Mouse (Mus musculus) liver, embryonic 16.5 days (tissue): ENCODE measurements around the gene Serpinb1a. TPM values are rescaled to one million over a fixed set of nuclear protein-coding genes. Genes with fewer than 3 reads are reported as not detected.
"Not testable (repeated sequence)": the region's sequence is repeated elsewhere in the genome, so short reads cannot be mapped to it uniquely, and the experiment has no call there.

Experiments used
- ATAC-seq: fragments of 200-750 bp; cut with Nextera tagmentation; 2 replicates; pipeline ENCODE4 v1.8.0; 2017; ENCODE audit warnings: low read depth, mild to moderate bottlenecking, moderate number of reproducible peaks, moderate library complexity
- H3K27ac ChIP-seq: fragments of 300-500 bp; sonication (generic); 2 replicates; pipeline ENCODE4 v1.5.1; 2014; ENCODE audit warnings: mild to moderate bottlenecking, low read length
- H3K27me3 ChIP-seq: fragments of 300-500 bp; sonication (generic); 2 replicates; pipeline ENCODE4 v1.6.1; 2014; ENCODE audit warnings: low read depth, low read length, mixed read lengths; ENCODE audit not compliant: control insufficient read depth, insufficient read depth
- H3K36me3 ChIP-seq: fragments of 300-500 bp; sonication (generic); 2 replicates; pipeline ENCODE4 v1.6.1; 2014; ENCODE audit warnings: mild to moderate bottlenecking; ENCODE audit not compliant: control insufficient read depth, insufficient read depth
- H3K4me1 ChIP-seq: fragments of 300-500 bp; sonication (generic); 2 replicates; pipeline ENCODE4 v1.6.1; 2014; ENCODE audit warnings: low read depth, low read length, mixed read lengths; ENCODE audit not compliant: control insufficient read depth
- H3K4me2 ChIP-seq: fragments of 300-500 bp; sonication (generic); 2 replicates; pipeline ENCODE4 v1.6.1; 2014; ENCODE audit warnings: low read depth, low read length, mixed read lengths
- H3K4me3 ChIP-seq: fragments of 300-500 bp; sonication (generic); 2 replicates; pipeline ENCODE4 v1.5.1; 2014; ENCODE audit warnings: low read depth, mild to moderate bottlenecking, low read length
- H3K9ac ChIP-seq: fragments of 300-500 bp; sonication (generic); 2 replicates; pipeline ENCODE4 v1.6.1; 2014; ENCODE audit warnings: low read depth, low read length
- H3K9me3 ChIP-seq: fragments of 300-500 bp; sonication (generic); replicated peaks from 2 replicates; pipeline ENCODE4 v1.6.1; 2016; ENCODE audit warnings: low read length; ENCODE audit not compliant: control insufficient read depth
- WGBS: fragments of 180-500 bp; shearing (Covaris S2); extraction: QIAGEN DNeasy Blood & Tissue Kit; methylation state at CpG from one replicate; pipeline ENCODE4 v1.1.7; 2014; ENCODE audit not compliant: insufficient replicate concordance; 5-methylcytosine and 5-hydroxymethylcytosine counted together
- polyA plus RNA-seq: library from polyadenylated mRNA; unstranded; fragments of >200 nt; fragmentation: Nextera tagmentation; extraction: Ambion mirVana; gene quantifications from 2 replicates; pipeline ENCODE4 v1.2.1, GENCODE M21; 2015

Serpinb1a gene
- polyA plus RNA-seq, 1 experiment from 2014 or later = 41.9 TPM

- WGBS = 32% methylated on average over 2 of the region's 2 CpGs
- no peaks in the 10 kb centered on the region for H3K9me3 ChIP-seq
- H3K4me2 ChIP-seq = no peak overlapping the region
- H3K36me3 ChIP-seq = no peaks in the 10 kb centered on the region
- H3K4me3 ChIP-seq = no peak overlapping the region
- ATAC-seq = no peak
- no peaks in the 10 kb centered on the region for H3K4me1 ChIP-seq
- no peaks in the 10 kb centered on the region for H3K27me3 ChIP-seq
- no peak overlapping the region for H3K9ac ChIP-seq
- H3K27ac ChIP-seq = no peak overlapping the region
Observed at GRCm38 (mm10) chr13:32867030-32867429, 16.0 kb upstream of the Serpinb1a start.

- Histone ChIP-seq H3K9me3 (no peaks in the 10 kb centered on the region), H3K4me3 (no peak overlapping the region)
Observed at GRCm38 (mm10) chr13:32866484-32866883, 15.5 kb upstream of the Serpinb1a start.

DNA sequence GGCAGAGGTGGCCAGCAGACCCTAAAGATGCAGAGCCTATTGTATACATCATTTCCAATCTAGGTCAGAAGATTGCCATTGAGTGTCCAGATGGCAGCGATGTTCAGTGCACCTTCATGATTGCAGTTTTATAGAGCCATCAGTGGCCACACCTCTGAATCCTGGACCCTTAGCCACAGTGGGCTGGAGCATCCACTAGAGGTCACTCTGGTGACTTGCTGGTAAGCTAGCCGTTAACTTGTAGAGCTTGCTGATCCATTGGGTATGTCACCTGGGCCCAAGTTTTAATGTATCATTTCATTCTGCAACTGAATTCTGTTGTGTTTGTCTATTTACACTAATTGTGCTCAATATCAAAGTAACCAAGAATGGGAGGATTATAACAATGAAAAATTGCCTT is 14.6 kb upstream of the Serpinb1a start:
- Histone ChIP-seq H3K4me3 (no peak overlapping the region), H3K4me1 (no peaks in the 10 kb centered on the region), H3K9me3 (no peaks in the 10 kb centered on the region), H3K9ac (no peak overlapping the region), H3K4me2 (no peak overlapping the region), H3K27ac (no peak overlapping the region), H3K27me3 (no peaks in the 10 kb centered on the region), H3K36me3 (no peaks in the 10 kb centered on the region)
- ATAC-seq = no peak
- 46% methylated on average over 2 of the region's 2 CpGs for WGBS

More at GRCm38 (mm10) chr13:32866484-32866883, 15.5 kb upstream of the Serpinb1a start:
- no peak overlapping the region for H3K27ac ChIP-seq
- no peak overlapping the region for H3K9ac ChIP-seq
- H3K36me3 ChIP-seq = no peaks in the 10 kb centered on the region
- H3K4me1 ChIP-seq = no peaks in the 10 kb centered on the region
- 3% methylated on average over 9 of the region's 9 CpGs for WGBS
- ATAC-seq = no peak
- no peaks in the 10 kb centered on the region for H3K27me3 ChIP-seq
- no peak overlapping the region for H3K4me2 ChIP-seq

- H3K36me3 ChIP-seq, ATAC-seq, H3K9me3 ChIP-seq, H3K4me1 ChIP-seq, H3K27me3 ChIP-seq, H3K9ac ChIP-seq, H3K4me3 ChIP-seq, H3K27ac ChIP-seq, H3K4me2 ChIP-seq: not testable (repeated sequence)
- 61% methylated on average over 2 of the region's 3 CpGs for WGBS
Observed at GRCm38 (mm10) chr13:32864529-32864928, 13.5 kb upstream of the Serpinb1a start.

GRCm38 (mm10) chr13:32863456-32863855 is 12.5 kb upstream of the Serpinb1a start:
- no peak overlapping the region for H3K9ac ChIP-seq
- H3K4me2 ChIP-seq = no peak overlapping the region

DNA sequence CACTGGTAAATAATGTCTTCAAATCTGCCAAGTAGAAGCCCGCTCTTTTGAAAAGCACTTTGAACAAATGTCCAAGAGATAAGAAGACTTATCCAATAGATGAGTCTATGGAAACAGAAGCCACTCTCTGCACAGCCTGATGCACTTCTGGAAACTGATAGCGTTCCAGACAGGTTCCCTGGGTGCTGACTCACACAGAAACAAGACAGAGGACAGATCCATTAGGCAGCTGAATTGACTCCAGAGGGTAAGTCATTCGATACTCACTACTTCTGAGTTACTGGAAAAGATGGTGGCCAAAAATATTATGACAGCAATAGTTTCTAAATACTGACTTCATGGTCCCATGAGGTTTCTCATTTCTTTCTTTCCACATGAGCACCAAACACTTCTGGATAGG is 9.8 kb upstream of the Serpinb1a start:
- no peak overlapping the region for H3K9ac ChIP-seq
- H3K36me3 ChIP-seq = no peaks in the 10 kb centered on the region
- no peak overlapping the region for H3K4me3 ChIP-seq
- no peak for ATAC-seq
- no peaks in the 10 kb centered on the region for H3K4me1 ChIP-seq
- 52% methylated on average over 3 of the region's 3 CpGs for WGBS
- no peak overlapping the region for H3K27ac ChIP-seq
- H3K4me2 ChIP-seq = no peak overlapping the region
- H3K27me3 ChIP-seq = no peaks in the 10 kb centered on the region
- no peaks in the 10 kb centered on the region for H3K9me3 ChIP-seq

More at GRCm38 (mm10) chr13:32863456-32863855, 12.5 kb upstream of the Serpinb1a start:
- no peak for ATAC-seq
- H3K27me3 ChIP-seq = no peaks in the 10 kb centered on the region
- H3K4me1 ChIP-seq = no peaks in the 10 kb centered on the region
- no peaks in the 10 kb centered on the region for H3K36me3 ChIP-seq
- no peak overlapping the region for H3K4me3 ChIP-seq
- no peaks in the 10 kb centered on the region for H3K9me3 ChIP-seq
- no peak overlapping the region for H3K27ac ChIP-seq

GRCm38 (mm10) chr13:32853073-32853472 is 2.1 kb upstream of the Serpinb1a start:
- Histone ChIP-seq H3K27ac (no peak overlapping the region), H3K9ac (no peak overlapping the region)
- no peak for ATAC-seq

DNA sequence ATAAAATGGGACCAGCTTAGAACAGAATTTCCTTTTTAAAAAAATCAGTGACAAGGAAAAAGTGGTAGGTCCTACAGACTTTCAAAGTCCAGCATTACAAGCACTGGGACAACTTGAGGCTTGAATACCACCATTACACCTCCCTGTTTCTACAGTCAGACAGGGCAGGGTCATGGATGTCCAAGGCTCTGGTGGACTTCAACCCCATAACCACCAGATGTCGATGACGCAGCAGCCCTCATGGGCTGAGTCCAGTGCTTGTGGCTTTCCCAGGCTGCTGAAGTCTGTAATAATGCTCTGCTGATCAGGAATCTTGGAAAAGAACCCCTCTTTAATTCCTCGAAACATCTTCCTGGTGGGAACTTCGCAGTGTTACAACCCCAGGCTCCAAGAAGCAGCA is 1.6 kb upstream of the Serpinb1a start:
- WGBS = 66% methylated on average over 4 of the region's 4 CpGs
- H3K27me3 ChIP-seq = no peaks in the 10 kb centered on the region
- H3K4me1 ChIP-seq = no peaks in the 10 kb centered on the region; the same call in none of the 2 replicates
- no peak overlapping the region for H3K4me2 ChIP-seq
- no peak overlapping the region for H3K27ac ChIP-seq
- no peaks in the 10 kb centered on the region for H3K9me3 ChIP-seq
- no peak for ATAC-seq
- H3K4me3 ChIP-seq = no peak overlapping the region
- H3K9ac ChIP-seq = no peak overlapping the region
- no peaks in the 10 kb centered on the region for H3K36me3 ChIP-seq

More at GRCm38 (mm10) chr13:32853073-32853472, 2.1 kb upstream of the Serpinb1a start:
- 45% methylated on average over 2 of the region's 2 CpGs for WGBS
- Histone ChIP-seq H3K4me2 (no peak overlapping the region), H3K4me3 (no peak overlapping the region), H3K4me1 (no peaks in the 10 kb centered on the region; the same call in none of the 2 replicates), H3K36me3 (no peaks in the 10 kb centered on the region), H3K9me3 (no peaks in the 10 kb centered on the region), H3K27me3 (no peaks in the 10 kb centered on the region)

- WGBS = 5% methylated on average over 7 of the region's 7 CpGs
- H3K4me2 ChIP-seq = no peak overlapping the region
- no peak overlapping the region for H3K9ac ChIP-seq
- H3K4me1 ChIP-seq = no peaks in the 10 kb centered on the region; the same call in none of the 2 replicates
- no peaks in the 10 kb centered on the region for H3K27me3 ChIP-seq
- ATAC-seq = no peak
- H3K9me3 ChIP-seq = no peaks in the 10 kb centered on the region
- no peak overlapping the region for H3K27ac ChIP-seq
- H3K4me3 ChIP-seq = no peak overlapping the region
- no peaks in the 10 kb centered on the region for H3K36me3 ChIP-seq
Observed at GRCm38 (mm10) chr13:32851967-32852366, 982 bp upstream of the Serpinb1a start.
